Mouse (Mus musculus) limb, embryonic 11.5 days (tissue): ENCODE results near the gene Gdf3. TPM values are rescaled to one million over a fixed set of nuclear protein-coding genes. Genes with fewer than 3 reads are reported as not detected.
"Not testable (repeated sequence)": the region's sequence is repeated elsewhere in the genome, so short reads cannot be mapped to it uniquely, and the experiment has no call there.

Experiments used
- ATAC-seq: fragments of 200-750 bp; cut with Nextera tagmentation; 2 replicates; pipeline ENCODE4 v1.8.0; 2017; ENCODE audit warnings: low read depth; ENCODE audit not compliant: insufficient number of reproducible peaks, low FRiP score, low TSS enrichment
- DNase-seq: peaks from one replicate; pipeline ENCODE4 v3.0.0-alpha.2; 2015; ENCODE audit warnings: low spot score
- H3K27ac ChIP-seq: fragments of 300-500 bp; sonication (generic); replicated peaks from 2 replicates; pipeline ENCODE4 v1.5.1; 2014; ENCODE audit warnings: low read depth, mild to moderate bottlenecking, low read length
- H3K27me3 ChIP-seq: fragments of 300-500 bp; sonication (generic); 2 replicates; pipeline ENCODE4 v1.6.1; 2014; ENCODE audit warnings: mild to moderate bottlenecking, low read length, mixed read lengths; ENCODE audit not compliant: control insufficient read depth, insufficient read depth
- H3K36me3 ChIP-seq: fragments of 300-500 bp; sonication (generic); 2 replicates; pipeline ENCODE4 v1.6.1; 2014; ENCODE audit warnings: mild to moderate bottlenecking, low read length, moderate library complexity, mixed read lengths; ENCODE audit not compliant: control insufficient read depth, insufficient read depth
- H3K4me1 ChIP-seq: fragments of 300-500 bp; sonication (generic); 2 replicates; pipeline ENCODE4 v1.6.1; 2014; ENCODE audit warnings: low read length, mixed read lengths; ENCODE audit not compliant: control insufficient read depth, insufficient read depth
- H3K4me2 ChIP-seq: fragments of 300-500 bp; sonication (generic); 2 replicates; pipeline ENCODE4 v1.6.1; 2014; ENCODE audit warnings: low read depth, mild to moderate bottlenecking, moderate library complexity; ENCODE audit not compliant: severe bottlenecking
- H3K4me3 ChIP-seq: fragments of 300-500 bp; sonication (generic); 2 replicates; pipeline ENCODE4 v1.5.1; 2014; ENCODE audit warnings: low read depth, low read length
- H3K9ac ChIP-seq: fragments of 300-500 bp; sonication (generic); 2 replicates; pipeline ENCODE4 v1.6.1; 2014; ENCODE audit warnings: mild to moderate bottlenecking, low read length
- H3K9me3 ChIP-seq: fragments of 300-500 bp; sonication (generic); 2 replicates; pipeline ENCODE4 v1.6.1; 2016; ENCODE audit warnings: low read length; ENCODE audit not compliant: control insufficient read depth
- WGBS: fragments of 180-500 bp; shearing (Covaris S2); extraction: QIAGEN DNeasy Blood & Tissue Kit; methylation state at CpG from one replicate; pipeline ENCODE4 v1.1.7; 2014; 5-methylcytosine and 5-hydroxymethylcytosine counted together
- polyA plus RNA-seq: library from polyadenylated mRNA; unstranded; fragments of >200 nt; fragmentation: Nextera tagmentation; extraction: Ambion mirVana; gene quantifications from 2 replicates; pipeline ENCODE4 v1.2.1, GENCODE M21; 2014

Gene Gdf3
- polyA plus RNA-seq, 1 experiment from 2014 or later: 0.07 TPM

DNA sequence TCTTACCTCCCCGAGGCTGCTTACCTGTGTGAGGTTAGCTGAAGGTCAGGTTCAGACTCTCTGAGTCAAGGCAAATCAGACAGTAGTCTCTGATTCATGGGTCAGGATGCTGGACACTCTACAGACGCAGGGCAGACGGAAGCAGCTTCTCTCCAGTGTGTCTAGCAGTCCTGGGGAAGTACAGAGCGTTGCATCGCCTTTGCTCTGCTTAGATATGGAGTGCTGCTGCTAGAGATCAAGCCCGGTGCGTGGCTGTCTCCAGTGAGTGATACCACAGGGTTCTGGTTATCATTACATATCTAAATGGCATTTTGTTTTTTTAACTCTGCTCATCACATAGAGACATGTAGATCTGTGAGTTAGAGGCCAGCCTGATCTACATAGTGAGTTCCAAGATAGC, 13.3 kb downstream of the Gdf3 start:
- no peak overlapping the region for H3K27ac ChIP-seq
- no peak overlapping the region for H3K4me3 ChIP-seq
- no peaks in the 10 kb centered on the region for H3K9me3 ChIP-seq
- DNase-seq: no peak
- H3K4me2 ChIP-seq: no peak overlapping the region
- no peaks in the 10 kb centered on the region for H3K27me3 ChIP-seq
- H3K9ac ChIP-seq: no peak overlapping the region
- 82% methylated on average over 7 of the region's 7 CpGs for WGBS
- no peaks in the 10 kb centered on the region for H3K36me3 ChIP-seq
- ATAC-seq: no peak
- no peaks in the 10 kb centered on the region for H3K4me1 ChIP-seq

DNA sequence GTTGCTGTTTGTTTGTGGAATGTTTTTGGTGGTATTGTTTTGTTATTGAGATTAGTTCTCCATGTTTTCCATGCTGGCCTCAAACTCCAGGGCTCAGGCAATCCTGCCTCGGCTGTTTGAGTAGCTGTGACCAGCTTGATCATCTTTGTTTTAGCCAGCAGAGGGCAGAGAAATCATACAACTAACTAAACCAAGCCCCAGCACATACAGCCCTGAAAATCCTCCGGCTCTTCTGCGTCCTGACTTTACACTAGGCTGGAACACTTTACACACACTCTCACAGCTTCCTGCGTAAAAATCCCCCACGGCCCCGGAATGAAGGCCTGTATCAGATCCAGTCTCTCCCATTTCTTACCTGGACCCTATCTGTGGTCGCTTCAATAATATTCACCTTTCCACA, 14.2 kb downstream of the Gdf3 start:
- Histone ChIP-seq H3K4me1 (no peaks in the 10 kb centered on the region), H3K9me3 (no peaks in the 10 kb centered on the region), H3K36me3 (no peaks in the 10 kb centered on the region), H3K27me3 (no peaks in the 10 kb centered on the region), H3K4me3 (no peak overlapping the region), H3K4me2 (no peak overlapping the region), H3K27ac (no peak overlapping the region), H3K9ac (no peak overlapping the region)
- DNase-seq: peak; percentile 38
- no peak for ATAC-seq
- 27% methylated on average over 7 of the region's 7 CpGs for WGBS

DNA sequence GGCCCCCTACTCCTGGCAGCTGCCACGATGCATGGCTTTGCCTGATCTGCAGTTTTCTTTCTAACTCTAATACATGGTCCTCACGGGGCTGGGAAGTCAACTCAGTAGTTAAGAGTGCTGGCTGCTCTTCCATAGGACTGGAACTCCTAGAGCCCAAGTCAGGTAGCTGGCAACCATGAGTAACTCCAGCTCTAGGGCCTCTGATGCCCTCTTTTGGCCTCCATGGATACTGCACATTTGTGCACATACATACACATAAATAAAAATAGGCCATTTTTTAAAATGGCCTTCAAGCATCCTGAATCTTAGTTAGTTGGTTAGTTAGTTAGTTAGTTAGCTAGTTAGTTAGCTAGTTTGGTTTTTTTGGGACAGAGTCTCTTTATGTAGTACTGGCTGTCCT, 17.0 kb downstream of the Gdf3 start:
- ATAC-seq: no peak

DNA sequence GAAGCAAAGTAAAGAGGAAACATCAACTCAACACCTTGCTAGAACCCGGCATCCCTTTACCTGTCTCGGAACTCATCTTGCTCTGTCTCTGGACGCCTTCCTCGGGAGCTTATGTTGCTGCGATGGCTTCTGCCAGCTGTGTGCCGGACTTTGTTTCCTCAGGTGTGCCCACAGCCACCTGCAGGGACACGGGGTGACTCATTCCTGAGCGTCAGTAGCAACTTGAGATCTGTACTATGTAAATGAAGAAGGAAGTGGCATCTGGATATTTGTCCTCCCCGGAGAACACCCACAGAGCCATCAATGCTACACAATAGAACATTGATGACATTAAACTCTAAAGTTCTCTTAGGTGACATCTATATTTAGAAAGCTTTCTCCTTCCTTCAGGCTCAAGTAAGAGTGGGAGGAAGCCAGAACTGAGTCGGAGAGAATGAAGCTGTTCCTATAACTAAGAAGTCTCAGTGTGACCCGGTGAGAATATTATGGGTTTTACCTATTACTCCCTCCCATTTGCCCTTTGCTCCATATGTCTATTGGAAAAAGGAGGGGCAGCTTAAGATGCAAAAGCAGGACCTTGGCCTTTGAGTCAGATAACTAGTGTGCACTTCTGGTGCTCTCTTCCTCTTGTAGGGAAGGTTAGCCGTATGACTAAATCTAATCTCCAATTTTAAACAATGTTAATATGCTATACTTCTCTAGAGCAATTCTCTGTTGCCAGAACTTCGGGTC, 18.7 kb downstream of the Gdf3 start:
- Histone ChIP-seq H3K4me1 (no peaks in the 10 kb centered on the region), H3K27me3 (no peaks in the 10 kb centered on the region), H3K27ac (no peak overlapping the region), H3K9me3 (no peaks in the 10 kb centered on the region), H3K4me2 (no peak overlapping the region), H3K4me3 (no peak overlapping the region), H3K9ac (no peak overlapping the region), H3K36me3 (no peaks in the 10 kb centered on the region)
- WGBS: 89% methylated on average over 13 of the region's 13 CpGs
- DNase-seq (no peak), ATAC-seq (no peak)

More for the DNA sequence above, 17.0 kb downstream of the Gdf3 start:
- Histone ChIP-seq H3K27me3 (no peaks in the 10 kb centered on the region), H3K4me2 (no peak overlapping the region), H3K9me3 (no peaks in the 10 kb centered on the region), H3K4me1 (no peaks in the 10 kb centered on the region), H3K27ac (no peak overlapping the region), H3K9ac (no peak overlapping the region), H3K36me3 (no peaks in the 10 kb centered on the region), H3K4me3 (no peak overlapping the region)
- 87% methylated on average over 2 of the region's 2 CpGs for WGBS
- no peak for DNase-seq

DNA sequence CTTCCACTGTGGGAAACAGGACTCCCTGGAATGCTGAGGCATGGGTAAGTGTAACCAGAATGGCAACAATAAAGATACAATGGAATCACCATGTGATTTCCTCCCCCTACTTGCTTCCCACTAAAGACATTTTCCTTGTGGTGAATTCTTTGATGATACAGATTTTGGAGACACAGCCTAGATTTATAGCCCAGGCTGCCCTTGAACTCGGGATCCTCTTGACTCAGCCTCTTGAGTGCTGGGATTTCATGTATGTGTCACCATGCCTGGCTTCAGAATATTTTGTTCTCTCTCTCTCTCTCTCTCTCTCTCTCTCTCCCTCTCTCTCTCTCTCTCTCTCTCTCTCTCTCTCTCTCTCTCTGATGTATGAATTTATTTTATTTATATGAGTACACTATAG, 30.8 kb downstream of the Gdf3 start:
- 77% methylated on average over 1 of the region's 1 CpGs for WGBS

DNA sequence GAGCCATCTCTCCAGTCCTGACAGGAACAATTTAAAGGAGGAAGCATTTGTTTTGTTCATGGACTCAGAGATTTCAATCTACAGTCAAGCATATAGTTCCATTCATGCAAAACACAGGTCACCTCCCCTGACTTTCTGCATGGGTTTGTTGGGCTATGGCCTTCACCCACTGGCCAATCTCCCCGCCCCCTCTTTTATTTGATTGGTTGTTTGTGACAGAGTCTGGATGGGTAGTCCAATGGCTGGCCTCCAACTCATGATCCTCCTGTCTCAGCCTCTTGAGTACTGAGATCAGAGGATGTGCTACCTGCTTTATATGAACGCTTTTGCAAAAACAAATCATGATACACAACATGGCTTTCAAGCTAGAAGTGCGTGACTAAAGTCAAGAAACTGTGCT, 32.9 kb downstream of the Gdf3 start:
- no peaks in the 10 kb centered on the region for H3K9me3 ChIP-seq
- DNase-seq (no peak), ATAC-seq (no peak)
- 87% methylated on average over 3 of the region's 3 CpGs for WGBS
- H3K27ac ChIP-seq: no peak overlapping the region
- H3K4me1 ChIP-seq: no peaks in the 10 kb centered on the region
- no peaks in the 10 kb centered on the region for H3K36me3 ChIP-seq
- H3K4me2 ChIP-seq: no peak overlapping the region
- H3K9ac ChIP-seq: no peak overlapping the region
- no peaks in the 10 kb centered on the region for H3K27me3 ChIP-seq
- H3K4me3 ChIP-seq: no peak overlapping the region

More for the DNA sequence above, 30.8 kb downstream of the Gdf3 start:
- Histone ChIP-seq H3K9me3 (no peaks in the 10 kb centered on the region), H3K4me3 (no peak overlapping the region), H3K27me3 (no peaks in the 10 kb centered on the region), H3K27ac (no peak overlapping the region), H3K4me2 (no peak overlapping the region), H3K4me1 (no peaks in the 10 kb centered on the region), H3K9ac (no peak overlapping the region), H3K36me3 (no peaks in the 10 kb centered on the region)
- ATAC-seq (no peak), DNase-seq (no peak)

DNA sequence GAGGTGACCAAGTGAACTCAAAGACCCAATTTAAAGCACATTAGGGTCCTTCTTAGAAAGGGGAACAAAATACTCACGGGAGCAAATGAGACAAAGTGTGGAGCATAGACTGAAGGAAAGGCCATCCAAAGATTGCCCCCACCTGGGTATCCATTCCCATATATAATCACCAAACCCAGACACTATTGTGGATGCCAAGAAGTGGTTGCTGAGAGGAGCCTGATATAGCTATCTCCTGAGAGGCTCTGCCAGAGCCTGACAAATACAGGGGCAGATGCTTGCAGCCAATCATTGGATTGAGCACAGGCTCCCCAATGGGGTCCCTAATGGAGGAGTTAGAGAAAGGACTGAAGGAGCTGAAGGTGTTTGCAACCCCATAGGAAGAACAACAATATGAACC, 34.9 kb downstream of the Gdf3 start:
- H3K9me3 ChIP-seq, H3K27ac ChIP-seq, DNase-seq, H3K9ac ChIP-seq, H3K36me3 ChIP-seq, H3K4me1 ChIP-seq, H3K27me3 ChIP-seq, H3K4me3 ChIP-seq, H3K4me2 ChIP-seq, ATAC-seq: not testable (repeated sequence)
- WGBS: 87% methylated on average over 1 of the region's 1 CpGs

DNA sequence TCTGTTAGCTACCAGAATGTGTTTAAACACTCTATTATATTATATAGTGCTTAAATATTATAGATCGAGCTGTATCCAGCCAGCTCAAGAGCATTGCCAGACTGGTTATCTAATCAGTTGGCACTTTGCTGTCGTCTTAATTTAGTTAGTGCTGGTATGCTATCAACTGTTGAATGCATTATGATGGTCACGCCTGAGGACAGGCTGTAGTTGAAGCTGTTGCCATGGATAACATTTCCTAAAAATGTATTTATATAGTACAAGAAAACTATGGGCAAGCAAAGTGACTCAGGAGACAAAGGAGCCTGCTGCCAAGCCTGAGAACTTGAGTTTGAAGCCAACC, 38.3 kb downstream of the Gdf3 start:
- Histone ChIP-seq H3K4me2 (no peak overlapping the region), H3K9me3 (no peaks in the 10 kb centered on the region), H3K27ac (no peak overlapping the region), H3K27me3 (no peaks in the 10 kb centered on the region), H3K4me1 (no peaks in the 10 kb centered on the region), H3K36me3 (no peaks in the 10 kb centered on the region), H3K9ac (no peak overlapping the region), H3K4me3 (no peak overlapping the region)
- no peak for ATAC-seq
- no peak for DNase-seq
- WGBS: 84% methylated on average over 3 of the region's 3 CpGs
